Mouse (Mus musculus) G1E (cell line): Measurements from ENCODE around the gene Lmna.

Experiments
- CTCF ChIP-seq: IDR thresholded peaks from 2 replicates; pipeline ENCODE4 v1.5.1; 2012; ENCODE audit warnings: low read depth, low read length, inconsistent platforms, mixed read lengths
- GATA1 ChIP-seq: IDR thresholded peaks from 2 replicates; pipeline ENCODE4 v1.6.1; 2012; ENCODE audit warnings: borderline replicate concordance, low read length, inconsistent platforms, mixed read lengths
- POLR2AphosphoS5 ChIP-seq: IDR thresholded peaks from 2 replicates; pipeline ENCODE4 v1.6.1; 2012; ENCODE audit warnings: low read depth, low read length, inconsistent platforms; ENCODE audit not compliant: insufficient replicate concordance

- no peak for TF ChIP-seq CTCF
- no peak for TF ChIP-seq GATA1
- TF ChIP-seq POLR2AphosphoS5: no peak
Measured at GRCm38 (mm10) chr3:88535527-88535926, 25.8 kb upstream of the Lmna start.
